Mouse (Mus musculus) kidney, adult 2 months (tissue): ENCODE measurements around the gene Eefsec.

Experiments used
- CTCF ChIP-seq: fragments of 200-500 bp; conservative IDR thresholded peaks from 2 replicates; pipeline ENCODE4 v1.5.1; 2011; ENCODE audit warnings: low read depth, mild to moderate bottlenecking, control low read depth, low read length, moderate library complexity, mixed read lengths; ENCODE audit not compliant: insufficient read depth, insufficient read length
- POLR2A ChIP-seq: fragments of 200-500 bp; IDR thresholded peaks from one replicate; pipeline ENCODE4 v1.6.1; 2011; ENCODE audit warnings: low read depth, low read length, control low read depth

GRCm38 (mm10) chr6:88319735-88320134 is 126.6 kb downstream of the Eefsec start:
- TF ChIP-seq POLR2A = no peak
- no peak for TF ChIP-seq CTCF
